Mouse (Mus musculus): Measurements from ENCODE around the gene Bckdhb. TPM values are rescaled to one million over a fixed set of nuclear protein-coding genes. Genes with fewer than 3 reads are reported as not detected.
"Not testable (repeated sequence)": the region's sequence is repeated elsewhere in the genome, so short reads cannot be mapped to it uniquely, and the experiment has no call there.

The Bckdhb gene
- total RNA-seq, 2 experiments from 2014 or later: 33.1 to 72.5 TPM

- TF ChIP-seq CTCF (IDR thresholded peaks at IDR 0.05): no peak
- H3K27ac ChIP-seq: peak overlapping the region; percentile 89
- intact Hi-C loops (cut with DNase I): no loop called here
- peak overlapping the region; percentile 97 for H3K4me3 ChIP-seq
- DNase-seq: peak; percentile 22
Observed at GRCm38 (mm10) chr9:83925688-83926041, 720 bp downstream of the Bckdhb start.

GRCm38 (mm10) chr9:83926302-83926701, 1.4 kb downstream of the Bckdhb start:
- intact Hi-C loops (cut with DNase I): no loop called here
- no peak for DNase-seq
- H3K27ac ChIP-seq: no peak overlapping the region
- no peak overlapping the region for H3K4me3 ChIP-seq
- no peak for TF ChIP-seq CTCF (IDR thresholded peaks at IDR 0.05)

GRCm38 (mm10) chr9:83939501-83939900, 14.6 kb downstream of the Bckdhb start:
- H3K4me3 ChIP-seq; H3K27ac ChIP-seq; DNase-seq; intact Hi-C loops (cut with DNase I): not testable (repeated sequence)

- Histone ChIP-seq H3K4me3 (no peak overlapping the region), H3K27ac (no peak overlapping the region)
- intact Hi-C loops (cut with DNase I): no loop called here
- no peak for DNase-seq
- no peak for TF ChIP-seq CTCF (IDR thresholded peaks at IDR 0.05)
Observed at GRCm38 (mm10) chr9:83940016-83940415, 15.1 kb downstream of the Bckdhb start.

GRCm38 (mm10) chr9:83940537-83941363, 15.8 kb downstream of the Bckdhb start:
- DNase-seq: no peak

GRCm38 (mm10) chr9:83951336-83951735, 26.4 kb downstream of the Bckdhb start:
- intact Hi-C loops (cut with DNase I): no loop called here
- no peak for TF ChIP-seq CTCF (IDR thresholded peaks at IDR 0.05)
- no peak for DNase-seq
- no peak overlapping the region for H3K4me3 ChIP-seq
- no peak overlapping the region for H3K27ac ChIP-seq

More at GRCm38 (mm10) chr9:83940537-83941363, 15.8 kb downstream of the Bckdhb start:
- H3K4me3 ChIP-seq: no peak overlapping the region
- TF ChIP-seq CTCF (IDR thresholded peaks at IDR 0.05): no peak
- no peak overlapping the region for H3K27ac ChIP-seq
- intact Hi-C loops (cut with DNase I): no loop called here

GRCm38 (mm10) chr9:83956632-83957314, 31.8 kb downstream of the Bckdhb start:
- no peak overlapping the region for H3K4me3 ChIP-seq
- intact Hi-C loops (cut with DNase I): no loop called here
- no peak overlapping the region for H3K27ac ChIP-seq
- peak; percentile 95 for TF ChIP-seq CTCF (IDR thresholded peaks at IDR 0.05)
- DNase-seq: peak; percentile 80

GRCm38 (mm10) chr9:83962098-83963086, 37.4 kb downstream of the Bckdhb start:
- TF ChIP-seq CTCF (IDR thresholded peaks at IDR 0.05): no peak
- H3K4me3 ChIP-seq: no peak overlapping the region
- intact Hi-C loops (cut with DNase I): no loop called here
- H3K27ac ChIP-seq: no peak overlapping the region
- DNase-seq: peak; percentile 51

GRCm38 (mm10) chr9:83963296-83963695, 38.4 kb downstream of the Bckdhb start:
- Histone ChIP-seq H3K27ac (no peak overlapping the region), H3K4me3 (no peak overlapping the region)
- no peak for DNase-seq
- intact Hi-C loops (cut with DNase I): no loop called here
- no peak for TF ChIP-seq CTCF (IDR thresholded peaks at IDR 0.05)

GRCm38 (mm10) chr9:83964376-83964775, 39.4 kb downstream of the Bckdhb start:
- no peak overlapping the region for H3K4me3 ChIP-seq
- intact Hi-C loops (cut with DNase I): no loop called here
- TF ChIP-seq CTCF (IDR thresholded peaks at IDR 0.05): no peak
- no peak overlapping the region for H3K27ac ChIP-seq
- no peak for DNase-seq

GRCm38 (mm10) chr9:83967439-83968050, 42.6 kb downstream of the Bckdhb start:
- no peak for DNase-seq
- TF ChIP-seq CTCF (IDR thresholded peaks at IDR 0.05): no peak
- intact Hi-C loops (cut with DNase I): no loop called here
- Histone ChIP-seq H3K27ac (no peak overlapping the region), H3K4me3 (no peak overlapping the region)

GRCm38 (mm10) chr9:83969326-83969725, 44.4 kb downstream of the Bckdhb start:
- intact Hi-C loops (cut with DNase I): no loop called here

More at GRCm38 (mm10) chr9:83969326-83969725, 44.4 kb downstream of the Bckdhb start:
- TF ChIP-seq CTCF (IDR thresholded peaks at IDR 0.05): no peak
- peak overlapping the region; percentile 36 for H3K27ac ChIP-seq
- H3K4me3 ChIP-seq: no peak overlapping the region
- DNase-seq: no peak

All from gastrocnemius, adult 2 months (tissue).